Mouse (Mus musculus): ENCODE measurements around the gene Cep131.

Cep131 gene

GRCm38 (mm10) chr11:120019542-120020440, 66.8 kb downstream of the Cep131 start:
- DNase-seq, result no peak

- no peak for DNase-seq
Measured at GRCm38 (mm10) chr11:120017011-120017410, 69.6 kb downstream of the Cep131 start.

- no peak for DNase-seq
Measured at GRCm38 (mm10) chr11:120014758-120015157, 71.9 kb downstream of the Cep131 start.

Measured in thymus, adult 18-20 months (tissue).